Mouse (Mus musculus) heart, postnatal 0 days (tissue): ENCODE measurements around the gene Bora.

Experiments
- CTCF ChIP-seq: IDR thresholded peaks from 2 replicates; pipeline ENCODE4 v1.5.1; 2016; ENCODE audit warnings: antibody characterized with exemption, control low read depth, low read depth
- EP300 ChIP-seq: IDR thresholded peaks from 2 replicates; pipeline ENCODE4 v1.6.1; 2016; ENCODE audit warnings: antibody characterized with exemption, low read depth

DNA sequence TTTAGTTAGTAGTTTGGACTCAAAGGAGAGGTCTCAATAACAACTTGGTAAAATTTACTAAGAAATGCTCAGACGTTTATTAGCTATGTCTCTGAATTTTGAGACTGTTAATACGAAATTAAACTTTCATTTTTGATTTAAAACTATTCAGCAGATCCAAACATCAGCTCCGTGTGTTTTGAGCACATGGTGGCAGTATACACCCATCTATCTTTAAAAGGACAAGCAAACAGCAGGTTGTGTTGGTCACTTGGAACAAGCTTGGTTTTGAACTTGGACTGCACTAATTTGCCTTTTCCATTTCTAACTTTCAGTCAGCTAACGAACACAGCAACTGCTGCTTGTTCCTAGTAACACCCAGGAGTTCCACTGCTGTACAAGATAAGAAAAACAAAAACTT is 71.6 kb downstream of the Bora start:
- TF ChIP-seq CTCF: peak; percentile 21; the same call in 1 of the 2 replicates
- no peak for TF ChIP-seq EP300
